Mouse (Mus musculus): ENCODE results near the gene Jazf1.

Gene Jazf1

GRCm38 (mm10) chr6:52817203-52817874 lies 251.1 kb downstream of the Jazf1 start:
- DNase-seq (ENCODE audit: low read depth in 1 of 2, low spot score in 2 of 2), result no peak

- no peak for DNase-seq (ENCODE audit: low read depth in 1 of 2, low spot score in 2 of 2)
Observed at GRCm38 (mm10) chr6:52805237-52805856, 263.1 kb downstream of the Jazf1 start.

GRCm38 (mm10) chr6:52802181-52802580 lies 266.2 kb downstream of the Jazf1 start:
- DNase-seq (ENCODE audit: low read depth in 1 of 2, low spot score in 2 of 2), result no peak

GRCm38 (mm10) chr6:52797252-52797800 lies 271.1 kb downstream of the Jazf1 start:
- DNase-seq (ENCODE audit: low read depth in 1 of 2, low spot score in 2 of 2), result no peak

DNA sequence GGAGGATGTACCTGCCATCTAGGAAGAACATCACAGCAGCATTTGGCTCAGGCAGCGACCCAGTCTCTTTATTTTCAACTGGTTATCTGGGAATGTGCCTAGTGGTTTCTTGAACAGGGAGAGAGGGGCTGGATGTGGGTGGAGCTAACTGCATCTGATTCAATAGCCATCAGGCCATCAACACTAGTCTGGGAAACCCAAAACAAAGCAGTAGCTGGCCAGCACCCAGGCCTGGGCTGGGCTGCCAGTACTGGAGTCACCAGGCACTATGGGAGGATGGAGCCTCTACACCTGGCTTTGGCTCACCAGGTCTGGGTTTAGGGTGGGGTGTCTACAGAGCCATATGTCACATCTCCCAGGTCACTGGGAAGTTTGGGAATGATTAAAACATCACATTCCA lies 271.7 kb downstream of the Jazf1 start:
- DNase-seq (ENCODE audit: low read depth in 1 of 2, low spot score in 2 of 2), result no peak

DNA sequence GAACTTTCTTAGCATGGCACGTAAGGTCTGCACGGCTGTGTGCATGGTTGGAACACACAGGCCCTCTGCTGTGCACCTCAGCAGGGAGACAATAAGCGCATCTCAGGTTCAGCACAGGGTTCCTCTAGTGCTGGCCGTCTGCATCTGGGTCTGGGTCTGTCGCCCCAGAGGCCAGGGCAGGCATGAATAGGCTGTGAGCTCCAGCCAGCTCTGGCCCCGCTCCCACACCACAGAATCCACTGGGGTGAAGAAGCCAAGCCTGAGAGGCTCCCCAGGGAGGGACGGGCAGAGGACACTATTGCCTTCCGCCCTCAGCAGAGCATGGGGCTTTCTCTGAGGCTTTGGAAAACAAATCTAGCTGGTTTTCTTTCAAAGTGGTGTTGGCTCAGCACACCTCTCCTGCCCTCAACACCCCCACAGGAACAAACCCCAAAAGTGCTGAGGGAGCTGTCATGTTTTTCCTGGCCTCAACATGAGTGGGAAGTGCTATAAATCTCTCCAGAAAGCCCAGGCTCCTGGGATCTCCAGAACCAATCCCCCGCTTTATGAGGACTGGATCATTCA lies 272.3 kb downstream of the Jazf1 start:
- no peak for DNase-seq (ENCODE audit: low read depth in 1 of 2, low spot score in 2 of 2)

- DNase-seq (ENCODE audit: low read depth in 1 of 2, low spot score in 2 of 2), result no peak
Observed at GRCm38 (mm10) chr6:52795029-52795841, 273.2 kb downstream of the Jazf1 start.

DNA sequence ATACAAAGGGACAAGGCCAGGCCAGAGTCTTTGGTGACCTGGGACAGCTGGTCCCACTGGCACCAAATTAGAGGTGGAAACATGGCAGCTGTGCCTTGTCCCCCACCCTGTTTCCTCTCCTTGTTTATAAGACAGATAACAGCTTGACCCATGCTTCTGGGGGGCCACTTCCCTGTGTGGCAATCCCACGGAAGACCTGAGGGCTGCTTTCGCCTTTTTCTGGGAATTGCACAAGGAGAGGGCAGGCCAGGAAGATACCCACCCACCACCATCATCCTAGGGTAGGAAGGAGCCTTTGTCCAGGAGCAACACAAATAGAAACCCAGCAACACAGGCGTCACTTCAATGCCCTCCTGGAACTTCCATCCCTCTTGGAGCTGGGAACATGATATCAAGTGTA lies 276.0 kb downstream of the Jazf1 start:
- DNase-seq (ENCODE audit: low read depth in 1 of 2, low spot score in 2 of 2), result no peak

- no peak for DNase-seq (ENCODE audit: low read depth in 1 of 2, low spot score in 2 of 2)
Observed at GRCm38 (mm10) chr6:52790781-52791180, 277.6 kb downstream of the Jazf1 start.

GRCm38 (mm10) chr6:52790316-52790715 lies 278.1 kb downstream of the Jazf1 start:
- DNase-seq (ENCODE audit: low read depth in 1 of 2, low spot score in 2 of 2), result no peak

DNA sequence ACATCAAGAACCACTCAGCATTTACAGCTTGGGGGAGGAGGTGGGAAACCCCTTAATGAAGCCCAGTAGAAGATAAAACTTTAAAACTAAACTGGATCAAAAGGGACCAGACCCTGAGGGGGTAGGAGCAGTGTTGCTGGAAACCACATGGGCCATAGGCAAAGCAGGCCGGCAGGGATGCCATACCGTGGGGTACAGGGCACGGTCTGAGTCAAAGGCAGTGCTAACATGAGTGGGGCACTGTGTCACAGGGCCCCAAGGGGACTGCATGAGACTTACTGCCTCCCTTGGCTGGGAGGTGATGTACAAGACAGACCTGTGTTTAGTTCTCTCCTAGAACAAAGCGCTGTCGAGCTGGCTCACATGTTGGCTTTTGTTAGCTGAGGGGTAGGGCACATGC lies 288.9 kb downstream of the Jazf1 start:
- no peak for DNase-seq (ENCODE audit: low read depth in 1 of 2, low spot score in 2 of 2)

DNA sequence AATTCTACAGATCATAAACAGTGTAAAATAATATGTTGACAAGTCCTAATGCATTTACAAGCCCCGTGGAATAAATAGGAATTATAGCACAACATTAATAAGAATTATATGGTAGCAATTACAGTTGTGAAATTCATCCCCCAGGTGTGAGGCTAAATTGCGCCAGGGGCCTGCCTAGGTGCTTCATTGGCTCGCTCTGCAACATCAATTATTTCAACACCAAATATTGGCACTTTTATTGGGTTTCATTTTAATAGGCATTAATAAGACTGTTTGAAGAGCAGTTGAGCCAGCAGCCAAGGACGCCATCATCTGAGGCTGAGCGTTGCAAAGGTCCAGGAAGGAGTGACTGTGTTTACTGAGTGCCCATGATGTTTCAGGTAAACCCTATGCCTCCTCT lies 289.9 kb downstream of the Jazf1 start:
- no peak for DNase-seq (ENCODE audit: low read depth in 1 of 2, low spot score in 2 of 2)

DNA sequence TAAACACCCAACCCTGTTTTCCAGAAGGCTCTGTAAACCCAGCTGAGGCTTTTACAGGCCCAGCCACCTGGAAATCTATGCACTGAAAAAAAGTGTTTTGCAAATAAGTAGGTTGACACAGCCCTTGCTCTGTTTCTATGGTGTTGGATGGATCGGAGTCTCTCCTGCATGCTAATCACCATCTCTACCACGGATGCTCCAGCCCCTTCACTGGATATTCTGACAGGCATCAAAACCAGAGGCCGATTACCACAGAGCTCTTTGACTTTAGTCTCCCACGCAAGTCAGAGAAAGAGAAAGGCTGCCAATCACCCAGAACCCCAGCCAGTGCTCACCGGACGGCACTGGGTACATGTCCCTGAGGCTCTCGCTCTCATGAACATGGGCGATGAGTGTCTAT lies 291.4 kb downstream of the Jazf1 start:
- DNase-seq (ENCODE audit: low read depth in 1 of 2, low spot score in 2 of 2), result no peak

GRCm38 (mm10) chr6:52775956-52776355 lies 292.5 kb downstream of the Jazf1 start:
- no peak for DNase-seq (ENCODE audit: low read depth in 1 of 2, low spot score in 2 of 2)

DNA sequence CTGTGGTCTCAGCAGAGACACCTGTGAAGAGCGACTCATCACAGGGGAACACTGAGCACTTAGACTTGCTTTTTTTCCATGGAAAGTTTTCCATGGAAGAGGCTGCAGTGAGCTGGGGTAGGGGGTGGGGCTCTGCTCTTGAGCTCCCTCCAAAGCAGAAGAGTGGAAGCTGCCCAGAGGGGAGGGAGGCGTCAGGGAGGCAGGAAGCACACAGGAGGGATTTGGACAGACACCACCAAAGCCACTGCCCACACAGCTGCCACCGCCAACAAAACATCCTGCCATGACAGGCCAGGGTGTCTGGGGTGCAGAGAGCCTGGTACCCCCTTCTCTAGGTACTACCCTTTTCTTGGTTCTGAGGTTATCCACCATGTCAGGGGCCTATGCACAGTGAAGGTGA lies 293.1 kb downstream of the Jazf1 start:
- no peak for DNase-seq (ENCODE audit: low read depth in 1 of 2, low spot score in 2 of 2)

- no peak for DNase-seq (ENCODE audit: low read depth in 1 of 2, low spot score in 2 of 2)
Observed at GRCm38 (mm10) chr6:52773132-52773531, 295.3 kb downstream of the Jazf1 start.

GRCm38 (mm10) chr6:52770789-52771188 lies 297.6 kb downstream of the Jazf1 start:
- DNase-seq (ENCODE audit: low read depth in 1 of 2, low spot score in 2 of 2), result no peak

DNA sequence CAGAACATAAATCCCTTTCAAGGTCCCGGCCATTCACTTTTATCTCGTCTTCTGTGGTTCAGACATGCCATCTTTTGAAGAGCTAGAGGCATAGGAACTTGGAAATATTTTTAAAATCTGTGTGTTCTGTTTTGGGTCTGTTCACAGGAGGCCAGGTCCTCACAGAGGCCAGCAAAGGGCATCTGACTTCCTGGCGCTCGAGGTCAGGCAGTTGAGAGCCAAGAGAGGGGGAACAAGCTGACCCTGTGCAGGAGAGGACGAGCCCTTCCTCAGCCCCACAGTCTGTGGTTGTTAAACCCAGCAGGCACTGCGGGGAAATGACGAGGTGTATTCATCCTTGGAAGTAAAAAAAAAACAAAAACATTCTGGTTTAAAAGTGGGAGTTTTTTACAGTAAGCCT lies 303.2 kb downstream of the Jazf1 start:
- no peak for DNase-seq (ENCODE audit: low read depth in 1 of 2, low spot score in 2 of 2)

DNA sequence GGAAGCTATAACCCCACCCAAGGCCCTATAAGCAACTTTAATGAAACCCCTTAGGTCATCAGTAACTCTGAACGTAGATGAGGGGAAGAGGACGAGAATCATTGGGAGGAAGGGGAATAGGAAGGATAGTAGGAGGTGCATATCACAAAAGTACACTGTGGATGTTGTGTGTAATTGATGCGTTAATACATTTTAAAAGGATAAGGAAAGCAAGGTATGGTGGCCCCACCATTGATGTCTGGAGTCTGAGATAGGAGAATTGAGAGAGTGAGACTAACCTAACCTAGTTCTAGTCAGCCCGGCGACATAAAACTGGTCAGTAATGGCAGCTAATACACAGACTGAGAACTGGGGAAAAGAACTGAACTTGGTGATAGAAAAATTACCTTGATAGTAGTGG lies 315.6 kb downstream of the Jazf1 start:
- no peak for DNase-seq (ENCODE audit: low read depth in 1 of 2, low spot score in 2 of 2)

GRCm38 (mm10) chr6:52734630-52735029 lies 333.8 kb downstream of the Jazf1 start:
- DNase-seq (ENCODE audit: low read depth in 1 of 2, low spot score in 2 of 2), result no peak

DNA sequence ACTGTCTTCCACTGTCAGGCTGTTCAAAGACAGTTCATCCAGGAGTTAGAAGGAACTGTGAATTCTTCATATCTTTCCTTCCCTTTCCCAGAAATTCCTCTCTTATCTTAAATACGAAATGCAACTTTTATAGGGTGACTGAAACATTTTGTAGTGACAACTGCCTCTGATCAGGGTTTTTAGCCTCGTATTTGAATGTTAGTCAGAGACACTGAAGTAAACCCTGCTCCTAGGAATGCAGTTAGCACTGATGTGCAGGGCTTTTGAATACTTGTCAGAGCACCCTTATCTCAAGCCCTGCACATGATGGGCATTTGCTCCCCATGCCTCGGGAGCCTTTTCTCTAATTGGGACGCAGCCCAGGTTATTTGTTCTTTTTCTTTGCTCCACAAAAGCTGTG lies 338.1 kb downstream of the Jazf1 start:
- no peak for DNase-seq (ENCODE audit: low read depth in 1 of 2, low spot score in 2 of 2)

Measured in monocyte, adult 2 months (primary cell).